Mouse (Mus musculus): ENCODE data around the gene Hist2h4. TPM values are rescaled to one million over a fixed set of nuclear protein-coding genes. Genes with fewer than 3 reads are reported as not detected.
"Not testable (repeated sequence)": the region's sequence is repeated elsewhere in the genome, so short reads cannot be mapped to it uniquely, and the experiment has no call there.

Gene Hist2h4
- polyA plus RNA-seq, 1 experiment from 2014 or later, result 0.72 TPM

- ATAC-seq (peak; percentile 79), DNase-seq (ENCODE audit: low read depth, low spot score) (peak; percentile 54)
- in situ Hi-C loops (cut with MboI; ENCODE audit: low pct_unique_long_range_greater_than_20kb), result no loop called here
- no peaks in the 10 kb centered on the region for H3K27me3 ChIP-seq
- ChIA-PET POLR2A (interaction anchor here (1.1 to 1.4 kb wide), 4 partner anchors 9 to 42 kb away, joined by 3 to 4 read pairs (median 4); no protein-coding TSS in a partner anchor), CTCF (interaction anchor here (1.0 to 2.7 kb wide), 4 partner anchors 8 to 14 kb away, joined by 3 to 10 read pairs (median 6); partner anchors contain the start of genes Bola1 and Hist2h2ab)
- TF ChIP-seq CTCF (IDR thresholded peaks at IDR 0.05), result no peak
Measured at GRCm38 (mm10) chr3:96226695-96227648, 36.1 kb downstream of the Hist2h4 start.

GRCm38 (mm10) chr3:96225421-96225820, 37.7 kb downstream of the Hist2h4 start:
- ChIA-PET CTCF (interaction anchor here (2.0 to 2.1 kb wide), 2 partner anchors 11 to 12 kb away, joined by 6 to 9 read pairs; no protein-coding TSS in a partner anchor), POLR2A (no interaction called here)

GRCm38 (mm10) chr3:96222774-96223173, 40.3 kb downstream of the Hist2h4 start:
- POLR2A ChIA-PET, result interaction anchor here (1.1 to 5.6 kb wide), 3 partner anchors 13 to 46 kb away, joined by 4 to 54 read pairs (median 35); partner anchors contain the start of genes Hist2h2bb and Hist2h3b
- in situ Hi-C loops (cut with MboI; ENCODE audit: low pct_unique_long_range_greater_than_20kb), result loop anchor here (5.0 kb wide), 1 partner anchor 45 kb away; the partner anchor contains the start of genes Hist2h2bb and Hist2h3b
- ATAC-seq (no peak), DNase-seq (ENCODE audit: low read depth, low spot score) (no peak)
- no peaks in the 10 kb centered on the region for H3K27me3 ChIP-seq
- TF ChIP-seq CTCF (IDR thresholded peaks at IDR 0.05), result no peak
- CTCF ChIA-PET, result interaction anchor here (0.6 to 1.7 kb wide), 8 partner anchors 11 to 234 kb away, joined by 3 to 5 read pairs (median 4); partner anchors contain the start of gene Hist2h4

More at GRCm38 (mm10) chr3:96225421-96225820, 37.7 kb downstream of the Hist2h4 start:
- DNase-seq (ENCODE audit: low read depth, low spot score) (no peak), ATAC-seq (no peak)
- in situ Hi-C loops (cut with MboI; ENCODE audit: low pct_unique_long_range_greater_than_20kb), result no loop called here
- no peaks in the 10 kb centered on the region for H3K27me3 ChIP-seq
- TF ChIP-seq CTCF (IDR thresholded peaks at IDR 0.05), result no peak

- no peak for TF ChIP-seq CTCF (IDR thresholded peaks at IDR 0.05)
- ATAC-seq (no peak), DNase-seq (ENCODE audit: low read depth, low spot score) (no peak)
- in situ Hi-C loops (cut with MboI; ENCODE audit: low pct_unique_long_range_greater_than_20kb), result loop anchor here (5.0 kb wide), 1 partner anchor 46 kb away; the partner anchor contains the start of genes Hist2h2bb and Hist2h3b
- H3K27me3 ChIP-seq, result no peaks in the 10 kb centered on the region
- POLR2A ChIA-PET, result interaction anchor here (0.7 to 5.6 kb wide), 12 partner anchors 12 to 164 kb away, joined by 3 to 56 read pairs (median 10); partner anchors contain the start of genes Hist2h2aa1, Hist2h2bb, Hist2h3b and Mtmr11
- CTCF ChIA-PET, result interaction anchor here (1.3 to 3.8 kb wide), 6 partner anchors 8 to 155 kb away, joined by 3 to 23 read pairs (median 5); no protein-coding TSS in a partner anchor
Measured at GRCm38 (mm10) chr3:96221640-96222038, 41.5 kb downstream of the Hist2h4 start.

- CTCF ChIA-PET, result interaction anchor here (1.1 to 3.8 kb wide), 9 partner anchors 9 to 155 kb away, joined by 3 to 23 read pairs (median 5); no protein-coding TSS in a partner anchor
- peak; percentile 98 for DNase-seq (ENCODE audit: low read depth, low spot score)
- no peaks in the 10 kb centered on the region for H3K27me3 ChIP-seq
- peak; percentile 83 for ATAC-seq
- no peak for TF ChIP-seq CTCF (IDR thresholded peaks at IDR 0.05)
- in situ Hi-C loops (cut with MboI; ENCODE audit: low pct_unique_long_range_greater_than_20kb), result loop anchor here (5.0 kb wide), 1 partner anchor 46 kb away; the partner anchor contains the start of genes Hist2h2bb and Hist2h3b
- POLR2A ChIA-PET, result interaction anchor here (0.7 to 5.6 kb wide), 14 partner anchors 9 to 163 kb away, joined by 3 to 56 read pairs (median 7); partner anchors contain the start of genes Hist2h2aa1, Hist2h2bb, Hist2h3b and Mtmr11
Measured at GRCm38 (mm10) chr3:96220765-96221639, 42.1 kb downstream of the Hist2h4 start, which contains the start of the genes Hist2h2ac and Hist2h2be. TSS of gene Hist2h2ac (minus strand) at chr3:96220880. TSS of gene Hist2h2be (plus strand) at chr3:96221119.

GRCm38 (mm10) chr3:96220131-96220764, 42.9 kb downstream of the Hist2h4 start:
- H3K27me3 ChIP-seq; DNase-seq (ENCODE audit: low read depth, low spot score): not testable (repeated sequence)
- ChIA-PET CTCF (interaction anchor here (0.9 to 3.8 kb wide), 19 partner anchors 11 to 257 kb away, joined by 3 to 28 read pairs (median 8); partner anchors contain the start of genes Hist2h2bb and Hist2h4), POLR2A (interaction anchor here (0.8 to 5.6 kb wide), 16 partner anchors 9 to 162 kb away, joined by 3 to 56 read pairs (median 8); partner anchors contain the start of genes Hist2h2aa1, Hist2h2bb, Hist2h3b and Hist2h4)
- in situ Hi-C loops (cut with MboI; ENCODE audit: low pct_unique_long_range_greater_than_20kb), result loop anchor here (5.0 kb wide), 1 partner anchor 47 kb away; the partner anchor contains the start of genes Hist2h2bb and Hist2h3b
- ATAC-seq, result peak; percentile 2

GRCm38 (mm10) chr3:96219661-96220130, 43.4 kb downstream of the Hist2h4 start, which contains the start of the genes Bola1 and Hist2h2ab:
TSS of gene Bola1 (minus strand) at chr3:96219709.
TSS of gene Hist2h2ab (plus strand) at chr3:96219865.
- DNase-seq (ENCODE audit: low read depth, low spot score), result peak; percentile 87
- in situ Hi-C loops (cut with MboI; ENCODE audit: low pct_unique_long_range_greater_than_20kb), result loop anchor here (5.0 to 10.0 kb wide), 2 partner anchors 48 to 155 kb away; partner anchors contain the start of genes Hist2h2bb and Hist2h3b
- TF ChIP-seq CTCF (IDR thresholded peaks at IDR 0.05), result no peak
- CTCF ChIA-PET, result interaction anchor here (0.8 to 3.8 kb wide), 23 partner anchors 8 to 256 kb away, joined by 3 to 28 read pairs (median 5); partner anchors contain the start of genes Hist2h2bb and Hist2h4
- peak; percentile 56 for ATAC-seq
- POLR2A ChIA-PET, result interaction anchor here (0.8 to 5.6 kb wide), 17 partner anchors 10 to 162 kb away, joined by 3 to 56 read pairs (median 8); partner anchors contain the start of genes Hist2h2aa1, Hist2h2bb, Hist2h3b and Hist2h4
- no peaks in the 10 kb centered on the region for H3K27me3 ChIP-seq

- no peaks in the 10 kb centered on the region for H3K27me3 ChIP-seq
- in situ Hi-C loops (cut with MboI; ENCODE audit: low pct_unique_long_range_greater_than_20kb), result loop anchor here (10.0 kb wide), 1 partner anchor 154 kb away; no protein-coding TSS in a partner anchor
- CTCF ChIA-PET, result interaction anchor here (0.8 to 3.8 kb wide), 23 partner anchors 9 to 256 kb away, joined by 3 to 28 read pairs (median 5); partner anchors contain the start of genes Hist2h2bb and Hist2h4
- TF ChIP-seq CTCF (IDR thresholded peaks at IDR 0.05), result no peak
- DNase-seq (ENCODE audit: low read depth, low spot score) (no peak), ATAC-seq (no peak)
- POLR2A ChIA-PET, result interaction anchor here (0.8 to 5.6 kb wide), 15 partner anchors 10 to 161 kb away, joined by 3 to 56 read pairs (median 8); partner anchors contain the start of genes Hist2h2aa1, Hist2h2bb, Hist2h3b and Hist2h4
Measured at GRCm38 (mm10) chr3:96219191-96219641, 43.9 kb downstream of the Hist2h4 start.

Other genes with a start within 250 kb of the Hist2h4 start
- 36.2 TPM for gene Vps45, start 204.8 kb downstream of the Hist2h4 start, polyA plus RNA-seq (2021)
- gene Otud7b, start 158.8 kb downstream of the Hist2h4 start, polyA plus RNA-seq (2021), result 45.3 TPM
- 104 TPM for gene Mtmr11, start 101.3 kb downstream of the Hist2h4 start, polyA plus RNA-seq (2021)
- gene Sf3b4, start 91.0 kb downstream of the Hist2h4 start, polyA plus RNA-seq (2021), result 119 TPM
- gene Sv2a, start 82.2 kb downstream of the Hist2h4 start, polyA plus RNA-seq (2021), result 13.8 TPM
- gene Bola1, start 43.6 kb downstream of the Hist2h4 start, polyA plus RNA-seq (2021), result 55.3 TPM
- 1.0 TPM for gene Hist2h2ab, start 43.4 kb downstream of the Hist2h4 start, polyA plus RNA-seq (2021)
- gene Hist2h2ac, start 42.4 kb downstream of the Hist2h4 start, polyA plus RNA-seq (2021), result 3.4 TPM
- gene Hist2h2be, start 42.2 kb downstream of the Hist2h4 start, polyA plus RNA-seq (2021), result 5.6 TPM
- 3.7 TPM for gene Hist2h3c2, start 24.2 kb downstream of the Hist2h4 start, polyA plus RNA-seq (2021)
- 13.1 TPM for gene Hist2h2aa2, start 23.0 kb downstream of the Hist2h4 start, polyA plus RNA-seq (2021)
- 8.0 TPM for gene Hist2h2aa1, start 17.8 kb downstream of the Hist2h4 start, polyA plus RNA-seq (2021)
- not detected for gene Hist2h3c1, start 16.6 kb downstream of the Hist2h4 start, polyA plus RNA-seq (2021)
- gene Hist2h3b, start 5.3 kb upstream of the Hist2h4 start, polyA plus RNA-seq (2021), result 0.83 TPM
- gene Hist2h2bb, start 6.4 kb upstream of the Hist2h4 start, polyA plus RNA-seq (2021), result 8.0 TPM
- gene Fcgr1, start 30.7 kb upstream of the Hist2h4 start, polyA plus RNA-seq (2021), result 0.50 TPM
- not detected for gene BC107364, start 189.0 kb upstream of the Hist2h4 start, polyA plus RNA-seq (2021)

Data from Patski (cell line).